In the genomic region with DNA sequence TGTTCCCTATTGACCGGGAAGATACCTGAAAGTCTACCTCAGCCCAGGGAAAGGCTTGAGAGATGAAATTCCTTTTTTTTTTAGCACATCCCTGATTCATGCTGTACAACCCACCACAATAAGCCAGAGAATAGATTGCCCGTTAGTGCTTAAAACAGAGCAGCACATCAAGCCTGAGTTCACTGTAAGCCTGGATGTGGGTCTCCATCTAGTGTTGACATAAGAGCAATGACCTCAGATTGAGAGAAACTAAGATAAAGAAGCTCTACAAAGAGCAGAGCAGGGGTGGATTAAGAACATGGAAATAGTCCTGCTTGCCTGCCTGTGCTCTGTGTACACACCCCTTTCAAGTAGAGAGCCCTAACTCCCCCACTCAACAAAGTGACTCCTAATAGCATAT, we compare ENCODE assay signal across 24 mouse cellular contexts. TPM values are rescaled to one million over a fixed set of nuclear protein-coding genes. Genes with fewer than 3 reads are reported as not detected.
"Had no signal": no experiment of that assay in that cellular context is flagged by ENCODE, and none has a peak within 500 bp of the region (broad histone marks: within the 10 kb centered on the region; RNA-seq: fewer than 3 reads in every experiment).

No protein-coding gene starts in this region.

- H3K9ac ChIP-seq: kidney, embryonic 15.5 days; limb, embryonic 13.5 days; liver, embryonic 12.5 days; liver, embryonic 15.5 days; lung, embryonic 15.5 days; midbrain, embryonic 12.5 days; midbrain, embryonic 15.5 days; neural tube, embryonic 12.5 days; stomach, embryonic 15.5 days had no signal

- H3K27ac ChIP-seq: kidney, embryonic 15.5 days; limb, embryonic 13.5 days; liver, embryonic 12.5 days; liver, embryonic 15.5 days; lung, embryonic 15.5 days; macrophage; midbrain, embryonic 12.5 days; midbrain, embryonic 15.5 days; neural tube, embryonic 12.5 days; stomach, embryonic 15.5 days had no signal

- ATAC-seq: liver, embryonic 12.5 days; midbrain, embryonic 15.5 days had no signal

- H3K36me3 ChIP-seq: kidney, embryonic 15.5 days; limb, embryonic 13.5 days; liver, embryonic 12.5 days; liver, embryonic 15.5 days; lung, embryonic 15.5 days; midbrain, embryonic 12.5 days; midbrain, embryonic 15.5 days; neural tube, embryonic 12.5 days; stomach, embryonic 15.5 days had no signal

- H3K4me3 ChIP-seq: kidney, embryonic 15.5 days; limb, embryonic 13.5 days; liver, embryonic 12.5 days; liver, embryonic 15.5 days; lung, embryonic 15.5 days; midbrain, embryonic 12.5 days; midbrain, embryonic 15.5 days; neural tube, embryonic 12.5 days; stomach, embryonic 15.5 days had no signal

- H3K4me1 ChIP-seq: kidney, embryonic 15.5 days; liver, embryonic 12.5 days; liver, embryonic 15.5 days; lung, embryonic 15.5 days; midbrain, embryonic 12.5 days; midbrain, embryonic 15.5 days; neural tube, embryonic 12.5 days; stomach, embryonic 15.5 days had no signal

- H3K27me3 ChIP-seq: kidney, embryonic 15.5 days; limb, embryonic 13.5 days; liver, embryonic 12.5 days; liver, embryonic 15.5 days; lung, embryonic 15.5 days; midbrain, embryonic 12.5 days; midbrain, embryonic 15.5 days; neural tube, embryonic 12.5 days; stomach, embryonic 15.5 days had no signal

- H3K4me2 ChIP-seq: kidney, embryonic 15.5 days; limb, embryonic 13.5 days; liver, embryonic 12.5 days; liver, embryonic 15.5 days; lung, embryonic 15.5 days; midbrain, embryonic 12.5 days; midbrain, embryonic 15.5 days; neural tube, embryonic 12.5 days; stomach, embryonic 15.5 days had no signal

- DNase-seq: kidney, adult 11 months; kidney, adult 8-10 months; kidney, postnatal 10 days; kidney, postnatal 36 days; left cerebral cortex, postnatal 4 days; liver; lung, adult 18-20 months; retina, postnatal 1 day; right cerebral cortex, postnatal 25 days; spleen, adult 18-20 months; thymus, adult 18-20 months; thymus, postnatal 36 days had no signal

- H3K9me3 ChIP-seq: kidney, embryonic 15.5 days; limb, embryonic 13.5 days; liver, embryonic 12.5 days; liver, embryonic 15.5 days; lung, embryonic 15.5 days; midbrain, embryonic 12.5 days; midbrain, embryonic 15.5 days; neural tube, embryonic 12.5 days; stomach, embryonic 15.5 days had no signal

RNA-seq across cellular contexts. Expression of a gene that starts 7.6 kb away (rescaled TPM):
- total RNA-seq: neutrophil, adult 5-6 weeks had no signal
- polyA plus RNA-seq: macrophage; midbrain, embryonic 12.5 days; testis, adult 2 months had no signal
